Mouse (Mus musculus): ENCODE measurements around the gene Diras1. TPM values are rescaled to one million over a fixed set of nuclear protein-coding genes. Genes with fewer than 3 reads are reported as not detected.

The Diras1 gene
- polyA plus RNA-seq, 2 experiments: not detected

DNA sequence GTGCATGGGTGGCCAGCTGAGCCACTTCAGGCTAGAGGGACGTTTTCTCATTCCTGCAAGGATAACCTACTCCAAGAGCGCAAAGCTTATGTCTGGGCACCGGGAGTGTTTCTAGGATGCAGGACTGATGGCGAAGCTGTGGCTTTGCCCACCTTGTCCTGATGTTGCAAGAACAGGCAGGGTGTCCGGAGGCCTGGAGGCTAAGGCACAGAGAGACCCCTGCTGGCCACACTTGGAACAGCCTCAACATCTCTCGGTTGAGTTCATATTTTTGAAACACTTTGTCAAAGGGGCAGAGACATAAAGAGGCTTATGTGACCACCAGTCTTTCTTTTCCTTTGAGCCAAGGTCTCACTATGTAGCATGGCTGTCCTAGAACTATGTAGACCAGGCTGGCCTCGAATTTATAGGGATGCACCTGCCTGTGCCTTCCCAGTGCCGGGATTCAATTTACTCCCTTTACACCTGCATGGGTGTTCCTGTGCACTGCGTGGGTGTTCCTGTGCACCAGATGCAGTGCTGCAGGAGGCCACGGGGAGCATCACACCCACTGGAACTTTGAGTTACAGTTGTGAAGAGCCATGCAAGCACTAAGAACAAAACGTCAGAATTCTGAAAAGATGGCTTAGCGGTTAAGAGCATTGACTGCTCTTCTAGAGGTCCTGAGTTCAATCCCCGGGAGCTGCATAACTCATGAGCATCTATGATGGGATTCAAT is 16.2 kb upstream of the Diras1 start:
- WGBS (ENCODE audit: insufficient replicate concordance): 26% methylated on average over 13 of the region's 13 CpGs
- peak; percentile 46 to 47 (median 47) for DNase-seq (ENCODE audit: low read depth in 3 of 3, low spot score in 3 of 3)

DNA sequence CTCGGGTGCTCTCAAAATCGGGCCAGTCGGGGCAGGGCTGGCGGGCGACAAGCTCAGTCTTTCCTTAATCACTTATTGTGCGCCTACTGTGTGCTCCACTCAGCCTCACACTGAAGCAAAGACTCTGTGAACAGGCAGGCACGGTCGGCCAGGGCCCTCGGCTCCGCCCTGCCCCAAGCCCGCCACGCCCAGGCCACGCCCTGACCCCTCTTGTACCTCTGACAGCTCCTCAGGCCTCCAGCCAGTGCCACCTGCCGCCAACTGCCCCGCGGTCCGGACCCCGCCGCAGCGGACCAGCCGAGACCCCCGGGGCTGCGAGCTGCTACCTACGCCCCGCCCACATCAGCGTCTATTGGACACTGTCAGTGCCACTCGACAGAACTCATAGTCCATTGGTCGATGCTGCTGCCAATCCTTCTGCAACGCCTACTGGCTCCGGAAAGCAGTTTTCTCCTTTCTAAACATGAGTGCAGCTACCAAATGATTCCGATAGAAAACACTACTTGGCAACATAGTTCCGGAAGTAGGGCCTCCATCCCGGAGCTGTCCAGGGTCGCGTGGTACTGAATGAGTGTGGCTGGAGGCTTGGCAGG is 11.6 kb upstream of the Diras1 start, which contains the start of gene Slc39a3:
Gene Slc39a3 (minus strand): TSS at position 439 of the 593 bp plus-strand sequence.
- Histone ChIP-seq H3K4me3 (ENCODE audit: insufficient read depth in 1 of 2, low read depth in 2 of 2, low read length in 2 of 2) (peak within 1 kb of the TSS; percentile 71 to 87), H3K27me3 (ENCODE audit: control insufficient read depth, insufficient read depth, low read length) (no peaks in the 10 kb centered on the region), H3K36me3 (replicated peaks; ENCODE audit: control insufficient read depth, insufficient read depth, low read depth) (no peaks in the 10 kb centered on the region), H3K4me1 (replicated peaks; ENCODE audit: control insufficient read depth in 2 of 2, insufficient read depth in 2 of 2, low read length in 1 of 2) (peaks cover 0 to 5% of the 10 kb centered on the region in 2 experiments; a peak in 2 of 4 replicates), H3K9me3 (ENCODE audit: control insufficient read depth, low read length) (no peaks in the 10 kb centered on the region), H3K4me2 (ENCODE audit: low read depth) (peak within 1 kb of the TSS; percentile 65), H3K27ac (peak within 1 kb of the TSS; percentile 39), H3K9ac (replicated peaks) (peak within 1 kb of the TSS; percentile 75)
- peak; percentile 94 to 96 (median 96) for DNase-seq (ENCODE audit: low read depth in 3 of 3, low spot score in 3 of 3)
- WGBS (ENCODE audit: insufficient replicate concordance): under 1% methylated on average over 35 of the region's 35 CpGs
- peak; percentile 61 for TF ChIP-seq EP300 (IDR thresholded peaks at IDR 0.05; ENCODE audit: low read depth)
- no peak for TF ChIP-seq CTCF (IDR thresholded peaks at IDR 0.05; ENCODE audit: low read depth)
- ATAC-seq (ENCODE audit: insufficient read depth): peak; percentile 98

More for the DNA sequence above, 16.2 kb upstream of the Diras1 start:
- Histone ChIP-seq H3K36me3 (replicated peaks; ENCODE audit: control insufficient read depth, insufficient read depth, low read depth) (no peaks in the 10 kb centered on the region), H3K4me3 (ENCODE audit: insufficient read depth in 1 of 2, low read depth in 2 of 2, low read length in 2 of 2) (no peak overlapping the region), H3K27me3 (ENCODE audit: control insufficient read depth, insufficient read depth, low read length) (no peaks in the 10 kb centered on the region), H3K27ac (no peak overlapping the region), H3K9me3 (ENCODE audit: control insufficient read depth, low read length) (no peaks in the 10 kb centered on the region), H3K4me1 (replicated peaks; ENCODE audit: control insufficient read depth in 2 of 2, insufficient read depth in 2 of 2, low read length in 1 of 2) (peaks cover 0 to 5% of the 10 kb centered on the region in 2 experiments; a peak in 2 of 4 replicates), H3K4me2 (ENCODE audit: low read depth) (no peak overlapping the region), H3K9ac (replicated peaks) (no peak overlapping the region)
- ATAC-seq (ENCODE audit: insufficient read depth): no peak
- peak; percentile 95 for TF ChIP-seq CTCF (IDR thresholded peaks at IDR 0.05; ENCODE audit: low read depth)
- no peak for TF ChIP-seq EP300 (IDR thresholded peaks at IDR 0.05; ENCODE audit: low read depth)

DNA sequence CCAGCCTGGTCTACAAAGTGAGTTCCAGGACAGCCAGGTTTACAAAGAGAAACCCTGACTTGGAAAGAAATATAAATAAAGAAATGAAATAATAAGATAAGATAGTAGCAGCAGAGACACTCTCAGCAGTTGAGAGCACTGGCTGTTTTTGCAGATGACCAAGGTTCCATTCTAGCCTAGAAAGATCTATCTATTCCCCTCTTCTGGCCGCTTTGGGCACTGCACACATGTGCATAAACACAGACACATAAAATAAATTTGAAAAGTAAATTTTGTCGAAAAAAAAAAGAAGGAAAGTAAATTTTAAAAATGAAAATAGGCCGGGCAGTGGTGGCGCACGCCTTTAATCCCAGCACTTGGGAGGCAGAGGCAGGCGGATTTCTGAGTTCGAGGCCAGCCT is 10.8 kb upstream of the Diras1 start:
- Histone ChIP-seq H3K9me3 (ENCODE audit: control insufficient read depth, low read length) (no peaks in the 10 kb centered on the region), H3K4me1 (replicated peaks; ENCODE audit: control insufficient read depth in 2 of 2, insufficient read depth in 2 of 2, low read length in 1 of 2) (peaks cover 0 to 5% of the 10 kb centered on the region in 2 experiments; a peak in 2 of 4 replicates), H3K36me3 (replicated peaks; ENCODE audit: control insufficient read depth, insufficient read depth, low read depth) (no peaks in the 10 kb centered on the region), H3K4me3 (ENCODE audit: insufficient read depth in 1 of 2, low read depth in 2 of 2, low read length in 2 of 2) (no peak overlapping the region), H3K27me3 (ENCODE audit: control insufficient read depth, insufficient read depth, low read length) (no peaks in the 10 kb centered on the region), H3K4me2 (ENCODE audit: low read depth) (peak overlapping the region; percentile 65; the same call in 1 of the 2 replicates), H3K9ac (replicated peaks) (no peak overlapping the region), H3K27ac (no peak overlapping the region)
- ATAC-seq (ENCODE audit: insufficient read depth) (no peak), DNase-seq (ENCODE audit: low read depth in 3 of 3, low spot score in 3 of 3) (no peak)
- WGBS (ENCODE audit: insufficient replicate concordance): 69% methylated on average over 7 of the region's 7 CpGs
- TF ChIP-seq EP300 (IDR thresholded peaks at IDR 0.05; ENCODE audit: low read depth): no peak
- TF ChIP-seq CTCF (IDR thresholded peaks at IDR 0.05; ENCODE audit: low read depth): peak; percentile 29; the same call in 1 of the 2 replicates

DNA sequence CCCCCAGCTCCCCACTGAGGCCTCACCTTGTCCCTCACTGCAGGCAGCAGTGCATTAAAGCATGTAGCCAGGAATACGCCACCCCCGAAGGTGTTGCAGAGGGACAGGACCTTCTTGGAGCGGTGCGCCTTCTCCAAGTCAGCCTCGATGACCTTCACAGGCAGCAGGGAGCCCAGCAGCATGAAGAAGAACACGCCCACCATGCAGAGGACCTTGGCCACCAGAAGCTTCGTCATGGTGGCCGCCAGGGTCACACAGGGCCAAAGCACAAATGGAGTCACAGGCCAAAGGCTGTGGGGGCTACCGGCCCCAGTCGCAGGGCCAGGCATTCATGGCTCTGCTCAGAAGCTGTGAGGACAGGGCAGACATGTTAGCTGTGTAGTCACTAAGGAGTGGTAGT is 8.1 kb upstream of the Diras1 start:
- ATAC-seq (ENCODE audit: insufficient read depth) (no peak), DNase-seq (ENCODE audit: low read depth in 3 of 3, low spot score in 3 of 3) (no peak)
- H3K27me3 ChIP-seq (ENCODE audit: control insufficient read depth, insufficient read depth, low read length): no peaks in the 10 kb centered on the region
- TF ChIP-seq EP300 (IDR thresholded peaks at IDR 0.05; ENCODE audit: low read depth): no peak
- no peak for TF ChIP-seq CTCF (IDR thresholded peaks at IDR 0.05; ENCODE audit: low read depth)
- H3K27ac ChIP-seq: no peak overlapping the region
- H3K9me3 ChIP-seq (ENCODE audit: control insufficient read depth, low read length): no peaks in the 10 kb centered on the region
- H3K4me1 ChIP-seq (replicated peaks; ENCODE audit: control insufficient read depth in 2 of 2, insufficient read depth in 2 of 2, low read length in 1 of 2): peaks cover 0 to 5% of the 10 kb centered on the region in 2 experiments; a peak in 2 of 4 replicates
- no peak overlapping the region for H3K9ac ChIP-seq (replicated peaks)
- 64% methylated on average over 10 of the region's 10 CpGs for WGBS (ENCODE audit: insufficient replicate concordance)
- no peaks in the 10 kb centered on the region for H3K36me3 ChIP-seq (replicated peaks; ENCODE audit: control insufficient read depth, insufficient read depth, low read depth)
- H3K4me3 ChIP-seq (ENCODE audit: insufficient read depth in 1 of 2, low read depth in 2 of 2, low read length in 2 of 2): no peak overlapping the region
- no peak overlapping the region for H3K4me2 ChIP-seq (ENCODE audit: low read depth)

DNA sequence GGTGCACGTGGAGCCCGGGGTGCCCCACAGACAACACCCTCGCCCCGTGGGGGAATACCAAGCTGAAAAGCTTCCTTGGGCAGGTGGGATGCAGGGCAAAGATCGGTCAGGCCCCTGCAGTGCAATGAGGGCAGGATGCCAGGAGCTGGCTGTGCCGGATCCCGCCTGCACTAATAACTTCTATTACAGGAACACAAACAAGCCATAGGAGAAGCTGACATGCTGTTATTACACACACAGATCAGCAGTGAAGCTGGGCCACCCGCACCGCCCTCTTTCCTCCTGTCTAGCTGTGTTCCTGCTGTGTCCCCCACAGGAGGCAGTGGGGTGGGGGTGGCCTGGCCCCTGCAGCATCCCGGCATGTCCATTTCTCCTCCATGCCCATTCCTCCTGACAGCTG is 3.6 kb upstream of the Diras1 start:
- H3K36me3 ChIP-seq (replicated peaks; ENCODE audit: control insufficient read depth, insufficient read depth, low read depth): no peaks in the 10 kb centered on the region
- 62% methylated on average over 10 of the region's 10 CpGs for WGBS (ENCODE audit: insufficient replicate concordance)
- H3K9ac ChIP-seq (replicated peaks): no peak overlapping the region
- TF ChIP-seq CTCF (IDR thresholded peaks at IDR 0.05; ENCODE audit: low read depth) (no peak), EP300 (IDR thresholded peaks at IDR 0.05; ENCODE audit: low read depth) (no peak)
- H3K27me3 ChIP-seq (ENCODE audit: control insufficient read depth, insufficient read depth, low read length): peaks cover 18% of the 10 kb centered on the region
- no peak for ATAC-seq (ENCODE audit: insufficient read depth)
- H3K4me2 ChIP-seq (ENCODE audit: low read depth): no peak overlapping the region
- no peak for DNase-seq (ENCODE audit: low read depth in 3 of 3, low spot score in 3 of 3)
- H3K9me3 ChIP-seq (ENCODE audit: control insufficient read depth, low read length): no peaks in the 10 kb centered on the region
- no peak overlapping the region for H3K27ac ChIP-seq
- H3K4me1 ChIP-seq (replicated peaks; ENCODE audit: control insufficient read depth in 2 of 2, insufficient read depth in 2 of 2, low read length in 1 of 2): no peaks in the 10 kb centered on the region
- no peak overlapping the region for H3K4me3 ChIP-seq (ENCODE audit: insufficient read depth in 1 of 2, low read depth in 2 of 2, low read length in 2 of 2)
